Mouse (Mus musculus) hindbrain, embryonic 12.5 days (tissue): ENCODE measurements around the gene Abl2. TPM values are rescaled to one million over a fixed set of nuclear protein-coding genes. Genes with fewer than 3 reads are reported as not detected.
"Not testable (repeated sequence)": the region's sequence is repeated elsewhere in the genome, so short reads cannot be mapped to it uniquely, and the experiment has no call there.

Source experiments
- ATAC-seq: fragments of 200-750 bp; cut with Nextera tagmentation; 2 replicates; pipeline ENCODE4 v1.8.0; 2017; ENCODE audit warnings: moderate TSS enrichment; ENCODE audit not compliant: low FRiP score
- H3K27ac ChIP-seq: fragments of 300-500 bp; sonication (generic); 2 replicates; pipeline ENCODE4 v1.5.1; 2016; ENCODE audit warnings: mild to moderate bottlenecking
- H3K27me3 ChIP-seq: fragments of 300-500 bp; sonication (generic); 2 replicates; pipeline ENCODE4 v1.6.1; 2016; ENCODE audit warnings: mild to moderate bottlenecking
- H3K36me3 ChIP-seq: fragments of 300-500 bp; sonication (generic); 2 replicates; pipeline ENCODE4 v1.6.1; 2016; ENCODE audit warnings: mild to moderate bottlenecking
- H3K4me1 ChIP-seq: fragments of 300-500 bp; sonication (generic); 2 replicates; pipeline ENCODE4 v1.6.1; 2016
- H3K4me2 ChIP-seq: fragments of 300-500 bp; sonication (generic); replicated peaks from 2 replicates; pipeline ENCODE4 v1.6.1; 2016; ENCODE audit warnings: mild to moderate bottlenecking
- H3K4me3 ChIP-seq: fragments of 300-500 bp; sonication (generic); 2 replicates; pipeline ENCODE4 v1.5.1; 2016; ENCODE audit warnings: mild to moderate bottlenecking
- H3K9ac ChIP-seq: fragments of 300-500 bp; sonication (generic); 2 replicates; pipeline ENCODE4 v1.6.1; 2016; ENCODE audit warnings: mild to moderate bottlenecking, moderate library complexity
- H3K9me3 ChIP-seq: fragments of 300-500 bp; sonication (generic); replicated peaks from 2 replicates; pipeline ENCODE4 v1.6.1; 2016; ENCODE audit warnings: mild to moderate bottlenecking
- WGBS: fragments of 180-500 bp; shearing (Covaris S2); methylation state at CpG from one replicate; pipeline ENCODE4 v1.1.7; 2016; 5-methylcytosine and 5-hydroxymethylcytosine counted together
- polyA plus RNA-seq: library from polyadenylated mRNA; unstranded; fragments of >200 nt; fragmentation: Nextera tagmentation; extraction: Ambion mirVana; gene quantifications from 2 replicates; pipeline ENCODE4 v1.2.1, GENCODE M21; 2016

The Abl2 gene
- polyA plus RNA-seq, 1 experiment from 2014 or later, result 6.6 TPM

- Histone ChIP-seq H3K4me2 (no peak overlapping the region), H3K9ac (no peak overlapping the region), H3K4me1 (peaks cover 2% of the 10 kb centered on the region; the same call in 1 of the 2 replicates), H3K36me3 (peaks cover 32% of the 10 kb centered on the region), H3K9me3 (no peaks in the 10 kb centered on the region), H3K27me3 (no peaks in the 10 kb centered on the region), H3K4me3 (no peak overlapping the region), H3K27ac (peak overlapping the region; percentile 60)
- ATAC-seq, result no peak
- 77% methylated on average over 13 of the region's 13 CpGs for WGBS
These were observed 86.4 kb downstream of the Abl2 start for GRCm38 (mm10) chr1:156644780-156645523.

GRCm38 (mm10) chr1:156645971-156646370 lies 87.4 kb downstream of the Abl2 start:
- Histone ChIP-seq H3K9me3 (no peaks in the 10 kb centered on the region), H3K4me1 (peaks cover 2% of the 10 kb centered on the region; the same call in 1 of the 2 replicates), H3K27me3 (no peaks in the 10 kb centered on the region), H3K27ac (no peak overlapping the region), H3K9ac (no peak overlapping the region), H3K36me3 (peaks cover 22% of the 10 kb centered on the region), H3K4me3 (no peak overlapping the region), H3K4me2 (no peak overlapping the region)
- WGBS, result 87% methylated on average over 4 of the region's 4 CpGs
- ATAC-seq, result no peak

GRCm38 (mm10) chr1:156648705-156649104 lies 90.1 kb downstream of the Abl2 start:
- Histone ChIP-seq H3K27ac (no peak overlapping the region), H3K9me3 (no peaks in the 10 kb centered on the region), H3K4me3 (no peak overlapping the region), H3K27me3 (no peaks in the 10 kb centered on the region), H3K9ac (no peak overlapping the region), H3K4me1 (peaks cover 2% of the 10 kb centered on the region; the same call in 1 of the 2 replicates), H3K36me3 (no peaks in the 10 kb centered on the region; the same call in 1 of the 2 replicates), H3K4me2 (no peak overlapping the region)
- ATAC-seq, result no peak
- WGBS, result 32% methylated on average over 2 of the region's 2 CpGs

GRCm38 (mm10) chr1:156650631-156651030 lies 92.0 kb downstream of the Abl2 start:
- ATAC-seq, result no peak
- no peak overlapping the region for H3K9ac ChIP-seq
- no peaks in the 10 kb centered on the region for H3K27me3 ChIP-seq
- H3K27ac ChIP-seq, result no peak overlapping the region
- H3K9me3 ChIP-seq, result no peaks in the 10 kb centered on the region
- H3K36me3 ChIP-seq, result no peaks in the 10 kb centered on the region; the same call in 1 of the 2 replicates
- H3K4me1 ChIP-seq, result no peaks in the 10 kb centered on the region
- no peak overlapping the region for H3K4me2 ChIP-seq
- H3K4me3 ChIP-seq, result no peak overlapping the region
- WGBS, result 83% methylated on average over 9 of the region's 9 CpGs

- Histone ChIP-seq H3K9me3 (no peaks in the 10 kb centered on the region), H3K36me3 (peaks cover 3% of the 10 kb centered on the region; the same call in 1 of the 2 replicates), H3K4me2 (no peak overlapping the region), H3K4me3 (no peak overlapping the region), H3K27me3 (no peaks in the 10 kb centered on the region), H3K27ac (no peak overlapping the region), H3K4me1 (no peaks in the 10 kb centered on the region), H3K9ac (no peak overlapping the region)
- WGBS, result 61% methylated on average over 6 of the region's 6 CpGs
- ATAC-seq, result no peak
These were observed 93.7 kb downstream of the Abl2 start for GRCm38 (mm10) chr1:156652189-156652822.

GRCm38 (mm10) chr1:156654735-156655530 lies 96.3 kb downstream of the Abl2 start:
- Histone ChIP-seq H3K4me3 (no peak overlapping the region), H3K4me2 (no peak overlapping the region), H3K9ac (no peak overlapping the region), H3K4me1 (no peaks in the 10 kb centered on the region), H3K27me3 (no peaks in the 10 kb centered on the region), H3K9me3 (no peaks in the 10 kb centered on the region), H3K36me3 (peaks cover 3% of the 10 kb centered on the region; the same call in 1 of the 2 replicates), H3K27ac (no peak overlapping the region)
- 84% methylated on average over 13 of the region's 13 CpGs for WGBS
- no peak for ATAC-seq

GRCm38 (mm10) chr1:156657523-156657922 lies 98.9 kb downstream of the Abl2 start:
- 86% methylated on average over 4 of the region's 4 CpGs for WGBS
- Histone ChIP-seq H3K27ac (no peak overlapping the region), H3K9ac (no peak overlapping the region), H3K4me3 (no peak overlapping the region), H3K36me3 (peaks cover 3% of the 10 kb centered on the region; the same call in 1 of the 2 replicates), H3K4me1 (no peaks in the 10 kb centered on the region), H3K4me2 (no peak overlapping the region), H3K9me3 (no peaks in the 10 kb centered on the region), H3K27me3 (no peaks in the 10 kb centered on the region)
- ATAC-seq, result no peak

GRCm38 (mm10) chr1:156658676-156659075 lies 100.1 kb downstream of the Abl2 start:
- Histone ChIP-seq H3K4me3 (no peak overlapping the region), H3K36me3 (peaks cover 3% of the 10 kb centered on the region; the same call in 1 of the 2 replicates), H3K9me3 (no peaks in the 10 kb centered on the region), H3K9ac (no peak overlapping the region), H3K4me2 (no peak overlapping the region), H3K4me1 (no peaks in the 10 kb centered on the region), H3K27ac (no peak overlapping the region), H3K27me3 (no peaks in the 10 kb centered on the region)
- ATAC-seq, result no peak
- 89% methylated on average over 5 of the region's 5 CpGs for WGBS

- Histone ChIP-seq H3K4me1 (no peaks in the 10 kb centered on the region), H3K9me3 (no peaks in the 10 kb centered on the region), H3K36me3 (peaks cover 3% of the 10 kb centered on the region; the same call in 1 of the 2 replicates), H3K4me3 (no peak overlapping the region), H3K27ac (no peak overlapping the region), H3K4me2 (no peak overlapping the region), H3K9ac (no peak overlapping the region), H3K27me3 (no peaks in the 10 kb centered on the region)
- 81% methylated on average over 13 of the region's 13 CpGs for WGBS
- no peak for ATAC-seq
These were observed 101.5 kb downstream of the Abl2 start for GRCm38 (mm10) chr1:156659906-156660659.

- 75% methylated on average over 21 of the region's 21 CpGs for WGBS
- not testable (repeated sequence) for H3K9ac ChIP-seq, H3K27ac ChIP-seq, H3K4me3 ChIP-seq, H3K9me3 ChIP-seq, ATAC-seq, H3K27me3 ChIP-seq, H3K4me1 ChIP-seq, H3K36me3 ChIP-seq, H3K4me2 ChIP-seq
These were observed 102.2 kb downstream of the Abl2 start for GRCm38 (mm10) chr1:156660660-156661236.

- H3K9me3 ChIP-seq, result no peaks in the 10 kb centered on the region
- WGBS, result 89% methylated on average over 8 of the region's 8 CpGs
- H3K9ac ChIP-seq, result no peak overlapping the region
- H3K4me2 ChIP-seq, result no peak overlapping the region
- no peak overlapping the region for H3K27ac ChIP-seq
- no peak for ATAC-seq
- no peaks in the 10 kb centered on the region for H3K27me3 ChIP-seq
- H3K36me3 ChIP-seq, result no peaks in the 10 kb centered on the region
- no peak overlapping the region for H3K4me3 ChIP-seq
- peaks cover 8% of the 10 kb centered on the region for H3K4me1 ChIP-seq
These were observed 107.2 kb downstream of the Abl2 start for GRCm38 (mm10) chr1:156665777-156666176.
